Mouse (Mus musculus) kidney, postnatal 25 days (tissue): Measurements from ENCODE around the gene Klhl7.
"Not testable (repeated sequence)": the region's sequence is repeated elsewhere in the genome, so short reads cannot be mapped to it uniquely, and the experiment has no call there.

Source experiments
- DNase-seq, 2 experiments: peaks; one replicate each; pipeline ENCODE4 v3.0.0; 2021; ENCODE audit warnings: mixed read lengths in 2 of 2

The Klhl7 gene

GRCm38 (mm10) chr5:24095881-24096280, 4.5 kb upstream of the Klhl7 start:
- DNase-seq, result peak; percentile 38 to 72

- DNase-seq, result peak; percentile 58 to 87
Measured at GRCm38 (mm10) chr5:24100810-24101311, 456 bp downstream of the Klhl7 start.

- DNase-seq, result no peak
Measured at GRCm38 (mm10) chr5:24101446-24102140, 1.2 kb downstream of the Klhl7 start.

GRCm38 (mm10) chr5:24103235-24103634, 2.8 kb downstream of the Klhl7 start:
- DNase-seq, result not testable (repeated sequence)

- no peak for DNase-seq
Measured at GRCm38 (mm10) chr5:24103841-24104240, 3.4 kb downstream of the Klhl7 start.

- no peak for DNase-seq
Measured at GRCm38 (mm10) chr5:24107071-24107739, 6.8 kb downstream of the Klhl7 start.

GRCm38 (mm10) chr5:24107740-24108098, 7.3 kb downstream of the Klhl7 start:
- DNase-seq, result no peak

- peak; percentile 45 to 59 for DNase-seq
Measured at GRCm38 (mm10) chr5:24110068-24110467, 9.7 kb downstream of the Klhl7 start.

GRCm38 (mm10) chr5:24112116-24112903, 11.9 kb downstream of the Klhl7 start:
- no peak for DNase-seq

GRCm38 (mm10) chr5:24122221-24122620, 21.8 kb downstream of the Klhl7 start:
- no peak for DNase-seq

GRCm38 (mm10) chr5:24124175-24124574, 23.8 kb downstream of the Klhl7 start:
- no peak for DNase-seq

- no peak for DNase-seq
Measured at GRCm38 (mm10) chr5:24124579-24125276, 24.3 kb downstream of the Klhl7 start.

GRCm38 (mm10) chr5:24125910-24126636, 25.7 kb downstream of the Klhl7 start:
- DNase-seq, result no peak

GRCm38 (mm10) chr5:24126967-24127366, 26.6 kb downstream of the Klhl7 start:
- no peak for DNase-seq

GRCm38 (mm10) chr5:24146964-24147363, 46.6 kb downstream of the Klhl7 start:
- no peak for DNase-seq

- no peak for DNase-seq
Measured at GRCm38 (mm10) chr5:24152199-24152598, 51.8 kb downstream of the Klhl7 start.

- no peak for DNase-seq
Measured at GRCm38 (mm10) chr5:24156774-24157173, 56.4 kb downstream of the Klhl7 start.

- DNase-seq, result peak; percentile 97 to 98
Measured at GRCm38 (mm10) chr5:24164789-24165445, 64.5 kb downstream of the Klhl7 start, which contains the start of gene Nupl2. Gene Nupl2, plus strand, starts transcription at chr5:24164963.

GRCm38 (mm10) chr5:24167263-24167662, 66.9 kb downstream of the Klhl7 start:
- no peak for DNase-seq

- no peak for DNase-seq
Measured at GRCm38 (mm10) chr5:24169881-24170280, 69.5 kb downstream of the Klhl7 start.

GRCm38 (mm10) chr5:24172092-24172491, 71.7 kb downstream of the Klhl7 start:
- DNase-seq, result no peak
